Mouse (Mus musculus): Measurements from ENCODE around the gene Ctnnd1. TPM values are rescaled to one million over a fixed set of nuclear protein-coding genes. Genes with fewer than 3 reads are reported as not detected.
"Not testable (repeated sequence)": the region's sequence is repeated elsewhere in the genome, so short reads cannot be mapped to it uniquely, and the experiment has no call there.

Ctnnd1 gene
- polyA plus RNA-seq, 1 experiment: 24.3 TPM

- Histone ChIP-seq H3K36me3 (ENCODE audit: control insufficient read depth, insufficient read depth, low read length) (peaks cover 3% of the 10 kb centered on the region), H3K27ac (ENCODE audit: control insufficient read depth, insufficient read depth, low read depth, low read length) (peak within 1 kb of the TSS; percentile 99), H3K27me3 (ENCODE audit: control insufficient read depth, insufficient read depth, low read length) (no peaks in the 10 kb centered on the region), H3K4me3 (ENCODE audit: control insufficient read depth, low read depth, low read length) (peak within 1 kb of the TSS; percentile 100), H3K4me1 (ENCODE audit: control insufficient read depth, insufficient read depth, low read length) (peaks cover 2% of the 10 kb centered on the region; the same call in 1 of the 2 replicates)
- peak; percentile 60; the same call in 1 of the 2 replicates for TF ChIP-seq POLR2A (IDR thresholded peaks at IDR 0.05; ENCODE audit: control insufficient read depth, low read depth, low read length)
- 0 out of 2 replicates have a peak, but pooled peaks have one; percentile 0 for TF ChIP-seq CTCF (IDR thresholded peaks at IDR 0.05; ENCODE audit: control insufficient read depth, insufficient read depth, insufficient replicate concordance, low read depth, low read length)
Observed at GRCm38 (mm10) chr2:84677968-84678880, 27.7 kb upstream of the Ctnnd1 start, which contains the start of the genes Gm28635 and Med19. TSS of gene Gm28635 (minus strand) at chr2:84678041. TSS of gene Med19 (plus strand) at chr2:84678402.

GRCm38 (mm10) chr2:84677270-84677967, 26.9 kb upstream of the Ctnnd1 start:
- Histone ChIP-seq H3K36me3 (ENCODE audit: control insufficient read depth, insufficient read depth, low read length) (peaks cover 3% of the 10 kb centered on the region), H3K27me3 (ENCODE audit: control insufficient read depth, insufficient read depth, low read length) (no peaks in the 10 kb centered on the region), H3K4me1 (ENCODE audit: control insufficient read depth, insufficient read depth, low read length) (peaks cover 2% of the 10 kb centered on the region; the same call in 1 of the 2 replicates), H3K4me3 (ENCODE audit: control insufficient read depth, low read depth, low read length) (peak overlapping the region; percentile 100), H3K27ac (ENCODE audit: control insufficient read depth, insufficient read depth, low read depth, low read length) (peak overlapping the region; percentile 84)
- TF ChIP-seq CTCF (IDR thresholded peaks at IDR 0.05; ENCODE audit: control insufficient read depth, insufficient read depth, insufficient replicate concordance, low read depth, low read length): 0 out of 2 replicates have a peak, but pooled peaks have one; percentile 1
- TF ChIP-seq POLR2A (IDR thresholded peaks at IDR 0.05; ENCODE audit: control insufficient read depth, low read depth, low read length): no peak

GRCm38 (mm10) chr2:84671535-84671934, 21.0 kb upstream of the Ctnnd1 start:
- H3K27ac ChIP-seq (ENCODE audit: control insufficient read depth, insufficient read depth, low read depth, low read length); H3K4me3 ChIP-seq (ENCODE audit: control insufficient read depth, low read depth, low read length); H3K27me3 ChIP-seq (ENCODE audit: control insufficient read depth, insufficient read depth, low read length); H3K36me3 ChIP-seq (ENCODE audit: control insufficient read depth, insufficient read depth, low read length); H3K4me1 ChIP-seq (ENCODE audit: control insufficient read depth, insufficient read depth, low read length): not testable (repeated sequence)

GRCm38 (mm10) chr2:84670569-84670933, 20.0 kb upstream of the Ctnnd1 start, which contains the start of gene Selenoh:
TSS of gene Selenoh (minus strand) at chr2:84670770.
- Histone ChIP-seq H3K36me3 (ENCODE audit: control insufficient read depth, insufficient read depth, low read length) (peaks cover 3% of the 10 kb centered on the region), H3K4me1 (ENCODE audit: control insufficient read depth, insufficient read depth, low read length) (peaks cover 3% of the 10 kb centered on the region), H3K27me3 (ENCODE audit: control insufficient read depth, insufficient read depth, low read length) (no peaks in the 10 kb centered on the region), H3K4me3 (ENCODE audit: control insufficient read depth, low read depth, low read length) (peak within 1 kb of the TSS; percentile 90), H3K27ac (ENCODE audit: control insufficient read depth, insufficient read depth, low read depth, low read length) (peak within 1 kb of the TSS; percentile 75)
- TF ChIP-seq CTCF (IDR thresholded peaks at IDR 0.05; ENCODE audit: control insufficient read depth, insufficient read depth, insufficient replicate concordance, low read depth, low read length) (no peak), POLR2A (IDR thresholded peaks at IDR 0.05; ENCODE audit: control insufficient read depth, low read depth, low read length) (no peak; the same call in 1 of the 2 replicates)

GRCm38 (mm10) chr2:84669828-84670568, 19.4 kb upstream of the Ctnnd1 start:
- peaks cover 3% of the 10 kb centered on the region for H3K36me3 ChIP-seq (ENCODE audit: control insufficient read depth, insufficient read depth, low read length)
- peak overlapping the region; percentile 75 for H3K27ac ChIP-seq (ENCODE audit: control insufficient read depth, insufficient read depth, low read depth, low read length)
- H3K4me3 ChIP-seq (ENCODE audit: control insufficient read depth, low read depth, low read length): peak overlapping the region; percentile 90
- no peak for TF ChIP-seq CTCF (IDR thresholded peaks at IDR 0.05; ENCODE audit: control insufficient read depth, insufficient read depth, insufficient replicate concordance, low read depth, low read length)
- no peak for TF ChIP-seq POLR2A (IDR thresholded peaks at IDR 0.05; ENCODE audit: control insufficient read depth, low read depth, low read length)
- peaks cover 3% of the 10 kb centered on the region for H3K4me1 ChIP-seq (ENCODE audit: control insufficient read depth, insufficient read depth, low read length)
- H3K27me3 ChIP-seq (ENCODE audit: control insufficient read depth, insufficient read depth, low read length): no peaks in the 10 kb centered on the region

GRCm38 (mm10) chr2:84666081-84666480, 15.5 kb upstream of the Ctnnd1 start:
- H3K27ac ChIP-seq (ENCODE audit: control insufficient read depth, insufficient read depth, low read depth, low read length): no peak overlapping the region
- no peaks in the 10 kb centered on the region for H3K27me3 ChIP-seq (ENCODE audit: control insufficient read depth, insufficient read depth, low read length)
- H3K4me1 ChIP-seq (ENCODE audit: control insufficient read depth, insufficient read depth, low read length): peaks cover 3% of the 10 kb centered on the region
- no peak overlapping the region for H3K4me3 ChIP-seq (ENCODE audit: control insufficient read depth, low read depth, low read length)
- H3K36me3 ChIP-seq (ENCODE audit: control insufficient read depth, insufficient read depth, low read length): no peaks in the 10 kb centered on the region
- no peak for TF ChIP-seq CTCF (IDR thresholded peaks at IDR 0.05; ENCODE audit: control insufficient read depth, insufficient read depth, insufficient replicate concordance, low read depth, low read length)
- no peak for TF ChIP-seq POLR2A (IDR thresholded peaks at IDR 0.05; ENCODE audit: control insufficient read depth, low read depth, low read length)

Measured in testis, adult 2 months (tissue).